Comparison of ENCODE assay signal across 8 mouse cellular contexts in genomic region chr19:46504085-46504552, GRCm38 (mm10). TPM values are rescaled to one million over a fixed set of nuclear protein-coding genes. Genes with fewer than 3 reads are reported as not detected.
DNase-seq lines count a peak whose midpoint lies in the region; ATAC-seq and TF ChIP-seq lines count a peak whose summit lies in the region.

No protein-coding gene starts in this region.

- no peak for TF ChIP-seq CTCF in C2C12 (IDR thresholded peaks at IDR 0.05; ENCODE audit: control insufficient read depth, insufficient read depth, insufficient read length)
- TF ChIP-seq CTCF in ES-Bruce4 (IDR thresholded peaks at IDR 0.05; ENCODE audit: low read depth, low read length): no peak

- H3K27me3 ChIP-seq in C2C12 (ENCODE audit: control insufficient read depth, insufficient read depth, insufficient read length): no peaks in the 10 kb centered on the region
- no peaks in the 10 kb centered on the region for H3K27me3 ChIP-seq in ES-Bruce4 (ENCODE audit: control insufficient read depth, insufficient read depth, low read length, poor library complexity, severe bottlenecking)
- H3K27me3 ChIP-seq in forebrain, embryonic 11.5 days (ENCODE audit: control insufficient read depth, insufficient read depth, low read length): no peaks in the 10 kb centered on the region
- H3K27me3 ChIP-seq in limb, embryonic 11.5 days (ENCODE audit: control insufficient read depth, insufficient read depth, low read length): no peaks in the 10 kb centered on the region
- H3K27me3 ChIP-seq in midbrain, embryonic 10.5 days (ENCODE audit: low read depth, poor library complexity, severe bottlenecking): no peaks in the 10 kb centered on the region

- H3K4me3 ChIP-seq in C2C12 (ENCODE audit: insufficient read depth, poor library complexity, severe bottlenecking) (peak overlapping the region; percentile 91), ES-Bruce4 (ENCODE audit: low read depth, low read length) (peak overlapping the region; percentile 87)
- peak overlapping the region; percentile 91 for H3K4me3 ChIP-seq in forebrain, embryonic 11.5 days (ENCODE audit: low read depth, low read length)
- peak overlapping the region; percentile 75 for H3K4me3 ChIP-seq in limb, embryonic 11.5 days (ENCODE audit: low read depth, low read length)
- peak overlapping the region; percentile 91 for H3K4me3 ChIP-seq in midbrain, embryonic 10.5 days

- H3K79me2 ChIP-seq in C2C12 (ENCODE audit: control insufficient read depth, insufficient read depth): peaks cover 76% of the 10 kb centered on the region

- H3K9me3 ChIP-seq in ES-Bruce4 (replicated peaks; ENCODE audit: control insufficient read depth, insufficient read depth, low read length, poor library complexity, severe bottlenecking): no peaks in the 10 kb centered on the region
- H3K9me3 ChIP-seq in forebrain, embryonic 11.5 days (ENCODE audit: control insufficient read depth, low read length): no peaks in the 10 kb centered on the region
- no peaks in the 10 kb centered on the region for H3K9me3 ChIP-seq in limb, embryonic 11.5 days (ENCODE audit: control insufficient read depth, low read length)
- H3K9me3 ChIP-seq in midbrain, embryonic 10.5 days (replicated peaks): no peaks in the 10 kb centered on the region

- no peak for ATAC-seq in forebrain, embryonic 11.5 days (replicated peaks; ENCODE audit: low FRiP score)
- ATAC-seq in hematopoietic stem cell, adult 5-6 weeks (replicated peaks in 1 of 2; ENCODE audit: insufficient read depth in 1 of 2, low FRiP score in 2 of 2, low TSS enrichment in 1 of 2, low read depth in 1 of 2, poor library complexity in 2 of 2, severe bottlenecking in 2 of 2): peak; percentile 13; a peak in 3 of 4 replicates
- ATAC-seq in limb, embryonic 11.5 days (ENCODE audit: insufficient number of reproducible peaks, low FRiP score, low TSS enrichment, low read depth): no peak

- peak overlapping the region; percentile 94 for H3K9ac ChIP-seq in ES-Bruce4 (ENCODE audit: low read depth, poor library complexity, severe bottlenecking)
- peak overlapping the region; percentile 97 for H3K9ac ChIP-seq in forebrain, embryonic 11.5 days (ENCODE audit: low read length)
- peak overlapping the region; percentile 93 for H3K9ac ChIP-seq in limb, embryonic 11.5 days (ENCODE audit: low read length)

- peaks cover 63% of the 10 kb centered on the region for H3K79me3 ChIP-seq in C2C12 (ENCODE audit: low read depth)

- peak overlapping the region; percentile 97 for H3K4me2 ChIP-seq in forebrain, embryonic 11.5 days (ENCODE audit: low read depth, low read length, severe bottlenecking)
- H3K4me2 ChIP-seq in limb, embryonic 11.5 days (ENCODE audit: low read depth, severe bottlenecking): peak overlapping the region; percentile 99

- H3K27ac ChIP-seq in ES-Bruce4 (ENCODE audit: insufficient read depth, low read length): peak overlapping the region; percentile 94
- H3K27ac ChIP-seq in forebrain, embryonic 11.5 days (ENCODE audit: low read depth, low read length): peak overlapping the region; percentile 100
- peak overlapping the region; percentile 60 for H3K27ac ChIP-seq in limb, embryonic 11.5 days (replicated peaks; ENCODE audit: low read depth, low read length)
- peak overlapping the region; percentile 99 for H3K27ac ChIP-seq in midbrain, embryonic 10.5 days (replicated peaks)

- peaks cover 2% of the 10 kb centered on the region for H3K4me1 ChIP-seq in ES-Bruce4 (ENCODE audit: control insufficient read depth, insufficient read depth, low read length)
- peaks cover 33% of the 10 kb centered on the region for H3K4me1 ChIP-seq in forebrain, embryonic 11.5 days (replicated peaks; ENCODE audit: control insufficient read depth, insufficient read depth, low read length)
- peaks cover 38% of the 10 kb centered on the region for H3K4me1 ChIP-seq in limb, embryonic 11.5 days (ENCODE audit: control insufficient read depth, insufficient read depth, low read length)
- peaks cover 64% of the 10 kb centered on the region for H3K4me1 ChIP-seq in midbrain, embryonic 10.5 days

- 2% methylated on average over 4 of the region's 4 CpGs for WGBS in forebrain, embryonic 11.5 days
- WGBS in limb, embryonic 11.5 days: 6% methylated on average over 4 of the region's 4 CpGs
- WGBS in midbrain, embryonic 10.5 days: 5% methylated on average over 4 of the region's 4 CpGs

- no peak for TF ChIP-seq POLR2A in ES-Bruce4 (IDR thresholded peaks at IDR 0.05; ENCODE audit: insufficient read depth, low read length)

- peak; percentile 72 for DNase-seq in forebrain, embryonic 11.5 days (ENCODE audit: low spot score)
- DNase-seq in limb, embryonic 11.5 days (ENCODE audit: low spot score): no peak
- DNase-seq in midbrain, embryonic 10.5 days (ENCODE audit: low spot score): no peak
- no peak for DNase-seq in right cerebral cortex, postnatal 36 days (ENCODE audit: low spot score in 2 of 2)
- DNase-seq in thymus, postnatal 14 days: no peak

- peaks cover 48% of the 10 kb centered on the region for H3K36me3 ChIP-seq in C2C12 (ENCODE audit: control insufficient read depth, insufficient read depth)
- peaks cover 3% of the 10 kb centered on the region; the same call in 1 of the 2 replicates for H3K36me3 ChIP-seq in ES-Bruce4 (ENCODE audit: control insufficient read depth, insufficient read depth, low read length, poor library complexity, severe bottlenecking)
- no peaks in the 10 kb centered on the region for H3K36me3 ChIP-seq in forebrain, embryonic 11.5 days (ENCODE audit: control insufficient read depth, insufficient read depth, low read length)
- H3K36me3 ChIP-seq in limb, embryonic 11.5 days (ENCODE audit: control insufficient read depth, insufficient read depth, low read length): peaks cover 9% of the 10 kb centered on the region; the same call in 1 of the 2 replicates
- H3K36me3 ChIP-seq in midbrain, embryonic 10.5 days: peaks cover 50% of the 10 kb centered on the region

- 0 out of 2 replicates have a peak, but pooled peaks have one; percentile 9 for TF ChIP-seq EP300 in ES-Bruce4 (IDR thresholded peaks at IDR 0.05; ENCODE audit: insufficient read depth, low read depth, low read length)

- peak overlapping the region; percentile 72 for H3ac ChIP-seq in C2C12 (ENCODE audit: control insufficient read depth, insufficient read length, low read depth)

TF ChIP-seq in C2C12, 6 proteins besides CTCF, POLR2A, EP300 and RAD21:
- TF ChIP-seq CEBPB (IDR thresholded peaks at IDR 0.05; ENCODE audit: low read depth): no peak
- TF ChIP-seq USF1 (IDR thresholded peaks at IDR 0.05; ENCODE audit: low read depth): no peak
- TF ChIP-seq FOSL1 (IDR thresholded peaks at IDR 0.05; ENCODE audit: insufficient read depth, low read length, poor library complexity, severe bottlenecking): no peak
- no peak for TF ChIP-seq MYOG (IDR thresholded peaks at IDR 0.05; ENCODE audit: control insufficient read depth, extremely low read depth, insufficient read length)
- no peak for TF ChIP-seq MAX (IDR thresholded peaks at IDR 0.05)
- TF ChIP-seq MYOD1 (IDR thresholded peaks at IDR 0.05; ENCODE audit: control insufficient read depth, insufficient read length, low read depth): no peak

RNA-seq across cellular contexts. Expression of gene Trim8, which starts 2.6 kb away (rescaled TPM):
- polyA plus RNA-seq in C2C12 (2012; fragmentation: generic; extraction: Trizol): 26.8 TPM
- 14.2 and 16.3 TPM in 2 replicates for polyA plus RNA-seq in ES-Bruce4 (2011; ENCODE audit: insufficient read depth, insufficient read length, low read depth, missing spikeins)
- polyA plus RNA-seq in forebrain, embryonic 11.5 days (2014; fragmentation: Nextera tagmentation; extraction: Ambion mirVana): 30.7 and 39.5 TPM in 2 replicates
- 18.0 and 21.6 TPM in 2 replicates for total RNA-seq in hematopoietic stem cell, adult 5-6 weeks (2017)
- 16.7 and 18.0 TPM in 2 replicates for polyA plus RNA-seq in limb, embryonic 11.5 days (2014; fragmentation: Nextera tagmentation; extraction: Ambion mirVana)
- 24.6 and 27.8 TPM in 2 replicates for polyA plus RNA-seq in midbrain, embryonic 10.5 days (2016; fragmentation: Nextera tagmentation; extraction: Ambion mirVana)

Comparison
In these comparisons a context has a peak if more than half of its experiments do, and no peak if none do; other contexts are left out.
1. ATAC-seq: peak in hematopoietic stem cell, adult 5-6 weeks (2 of 2); none in forebrain, embryonic 11.5 days (single experiment) and limb, embryonic 11.5 days (single experiment).
2. Peak in every context shown above with its lines, with median percentiles within 50 percentile points of each other: H3K4me3 ChIP-seq, H3K27ac ChIP-seq and H3K9ac ChIP-seq.